Mouse (Mus musculus) brown adipose tissue, adult 24 weeks (tissue): ENCODE results near the gene Slain2. TPM values are rescaled to one million over a fixed set of nuclear protein-coding genes. Genes with fewer than 3 reads are reported as not detected.

Source experiments
- H3K27ac ChIP-seq: fragments of 200-500 bp; replicated peaks from 2 replicates; pipeline ENCODE4 v1.5.1; 2012; ENCODE audit warnings: low read depth, mild to moderate bottlenecking, low read length
- H3K4me1 ChIP-seq: fragments of 200-500 bp; 2 replicates; pipeline ENCODE4 v1.6.1; 2012; ENCODE audit warnings: low read length, mixed read lengths; ENCODE audit not compliant: control insufficient read depth, insufficient read depth, insufficient read length
- H3K4me3 ChIP-seq: fragments of 200-500 bp; 2 replicates; pipeline ENCODE4 v1.5.1; 2012; ENCODE audit warnings: low read depth, mild to moderate bottlenecking, low read length, moderate library complexity; ENCODE audit not compliant: insufficient read depth
- polyA plus RNA-seq: library from polyadenylated mRNA; stranded (reverse); fragments of >200 nt; gene quantifications from 2 replicates; pipeline ENCODE4 v1.2.4, GENCODE M21; 2012; ENCODE audit not compliant: missing spikeins, insufficient read depth, insufficient read length

The Slain2 gene
- 31.7 and 64.1 TPM in 2 replicates for polyA plus RNA-seq

DNA sequence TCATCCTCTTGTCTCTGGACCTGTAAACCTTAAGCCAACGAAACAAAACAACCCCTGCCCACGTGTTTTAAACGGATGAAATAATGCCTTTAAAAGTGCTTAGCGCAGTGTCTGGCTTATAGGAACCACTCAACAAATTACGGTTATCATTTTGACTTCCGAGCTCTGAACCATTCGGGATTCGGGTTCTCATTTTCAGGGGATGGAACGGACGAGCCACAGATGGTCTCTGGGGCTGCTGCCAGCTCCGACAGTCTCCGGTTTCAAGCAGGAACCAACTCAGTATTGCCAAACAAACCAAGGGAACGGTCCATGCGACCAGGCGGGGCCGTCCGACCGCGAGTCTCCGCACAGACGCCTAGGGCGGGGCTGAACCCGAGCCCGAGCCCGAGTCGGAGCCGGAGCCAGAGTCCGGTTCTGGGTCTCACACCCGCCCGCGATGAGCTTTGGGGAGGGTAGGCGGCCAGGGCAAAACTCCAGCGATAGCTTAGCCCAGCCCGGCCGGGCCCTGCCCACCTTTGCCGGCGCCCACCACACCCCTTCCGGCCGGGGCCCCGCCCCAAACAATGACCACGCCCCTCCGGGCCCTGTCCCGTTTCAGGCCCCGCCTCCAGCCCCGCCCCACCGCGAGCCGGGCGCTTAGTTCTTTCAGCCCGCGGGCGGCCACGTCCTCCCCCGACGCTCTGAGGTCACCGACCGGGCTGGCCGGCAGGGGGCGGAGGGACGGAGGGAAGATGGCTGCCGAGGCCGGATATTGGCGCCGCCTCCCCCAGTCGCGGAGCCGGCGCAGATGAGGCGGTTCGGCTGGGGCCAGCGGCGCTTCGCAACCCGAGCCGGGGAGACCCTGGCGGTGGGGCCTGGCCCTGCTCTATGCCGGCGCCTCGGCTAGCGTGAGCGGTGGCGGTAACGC lies at the start of gene Slain2:
Gene Slain2, plus strand, starts transcription at position 657 of the 910 bp plus-strand sequence.
- Histone ChIP-seq H3K4me1 (peaks cover 9% of the 10 kb centered on the region), H3K4me3 (peak within 1 kb of the TSS; percentile 95), H3K27ac (peak within 1 kb of the TSS; percentile 93)

- Histone ChIP-seq H3K4me1 (no peaks in the 10 kb centered on the region), H3K27ac (no peak overlapping the region)
Observed at GRCm38 (mm10) chr5:72864654-72865178, 49.4 kb upstream of the Slain2 start.

DNA sequence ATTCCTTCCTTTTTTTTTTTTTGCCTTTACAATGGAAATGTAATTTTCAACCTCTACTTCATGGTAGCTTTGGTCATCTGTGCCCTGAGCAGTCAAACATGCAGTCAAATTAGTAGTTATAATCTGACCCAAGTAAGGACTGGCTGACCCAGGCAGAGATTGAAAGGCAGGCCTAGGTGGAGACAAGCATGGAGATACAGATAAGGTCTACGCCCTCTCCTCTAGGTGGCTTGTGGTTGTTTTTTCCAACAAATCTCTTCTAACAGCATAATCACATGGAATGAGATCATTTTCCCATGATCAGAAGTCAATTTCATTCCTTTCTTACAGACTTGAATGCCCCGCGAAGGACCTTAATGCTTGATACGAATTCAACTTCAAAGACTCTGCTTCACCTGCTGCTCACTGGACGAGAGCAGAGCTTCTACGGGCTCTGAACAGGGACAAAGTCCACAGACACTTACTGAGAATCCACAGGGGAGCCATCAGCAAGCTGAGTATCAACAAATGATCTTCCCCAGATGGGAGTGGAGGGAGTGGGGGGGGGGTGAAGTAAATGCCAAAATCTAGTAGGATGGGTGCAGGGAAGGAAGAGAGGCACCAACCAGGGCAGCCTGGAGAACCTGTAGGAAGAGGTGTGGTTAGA lies 47.7 kb upstream of the Slain2 start:
- no peaks in the 10 kb centered on the region for H3K4me1 ChIP-seq
- no peak overlapping the region for H3K4me3 ChIP-seq
- H3K27ac ChIP-seq = no peak overlapping the region

More at GRCm38 (mm10) chr5:72864654-72865178, 49.4 kb upstream of the Slain2 start:
- no peak overlapping the region for H3K4me3 ChIP-seq

GRCm38 (mm10) chr5:72867036-72867672 lies 47.0 kb upstream of the Slain2 start:
- peak overlapping the region; percentile 58 for H3K4me3 ChIP-seq
- no peaks in the 10 kb centered on the region for H3K4me1 ChIP-seq
- no peak overlapping the region for H3K27ac ChIP-seq

- no peak within 1 kb of the TSS for H3K27ac ChIP-seq
- H3K4me3 ChIP-seq = peak within 1 kb of the TSS; percentile 58
- no peaks in the 10 kb centered on the region for H3K4me1 ChIP-seq
Observed at GRCm38 (mm10) chr5:72868091-72868875, 45.8 kb upstream of the Slain2 start, which contains the start of gene Tec. TSS of gene Tec (minus strand) at chr5:72868483.

- Histone ChIP-seq H3K4me3 (no peak overlapping the region), H3K4me1 (no peaks in the 10 kb centered on the region), H3K27ac (no peak overlapping the region)
Observed at GRCm38 (mm10) chr5:72869779-72870608, 44.1 kb upstream of the Slain2 start.

- H3K4me3 ChIP-seq = no peak overlapping the region
- H3K4me1 ChIP-seq = no peaks in the 10 kb centered on the region
- no peak overlapping the region for H3K27ac ChIP-seq
Observed at GRCm38 (mm10) chr5:72871114-72871513, 43.0 kb upstream of the Slain2 start.

DNA sequence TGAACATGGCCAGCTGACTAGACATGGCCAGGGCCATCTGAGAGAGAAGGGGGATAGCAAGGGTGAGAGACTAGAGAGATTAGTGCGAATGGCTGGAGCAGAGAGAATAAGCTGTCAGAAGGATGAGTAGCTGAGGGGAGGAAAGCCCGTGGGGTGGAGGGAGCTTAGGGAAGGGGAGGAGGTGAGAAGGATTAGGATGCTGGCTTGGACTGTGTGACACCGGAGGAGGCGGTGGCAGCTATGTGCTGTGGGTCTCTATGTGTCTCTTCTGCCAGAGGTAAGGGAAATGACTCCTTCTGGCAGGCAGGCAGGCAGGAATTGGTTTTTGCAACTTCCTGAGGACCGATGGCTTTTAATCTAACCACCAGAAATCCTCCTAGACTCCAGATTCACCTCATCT lies 34.4 kb upstream of the Slain2 start:
- H3K4me1 ChIP-seq = no peaks in the 10 kb centered on the region
- no peak overlapping the region for H3K27ac ChIP-seq
- no peak overlapping the region for H3K4me3 ChIP-seq

DNA sequence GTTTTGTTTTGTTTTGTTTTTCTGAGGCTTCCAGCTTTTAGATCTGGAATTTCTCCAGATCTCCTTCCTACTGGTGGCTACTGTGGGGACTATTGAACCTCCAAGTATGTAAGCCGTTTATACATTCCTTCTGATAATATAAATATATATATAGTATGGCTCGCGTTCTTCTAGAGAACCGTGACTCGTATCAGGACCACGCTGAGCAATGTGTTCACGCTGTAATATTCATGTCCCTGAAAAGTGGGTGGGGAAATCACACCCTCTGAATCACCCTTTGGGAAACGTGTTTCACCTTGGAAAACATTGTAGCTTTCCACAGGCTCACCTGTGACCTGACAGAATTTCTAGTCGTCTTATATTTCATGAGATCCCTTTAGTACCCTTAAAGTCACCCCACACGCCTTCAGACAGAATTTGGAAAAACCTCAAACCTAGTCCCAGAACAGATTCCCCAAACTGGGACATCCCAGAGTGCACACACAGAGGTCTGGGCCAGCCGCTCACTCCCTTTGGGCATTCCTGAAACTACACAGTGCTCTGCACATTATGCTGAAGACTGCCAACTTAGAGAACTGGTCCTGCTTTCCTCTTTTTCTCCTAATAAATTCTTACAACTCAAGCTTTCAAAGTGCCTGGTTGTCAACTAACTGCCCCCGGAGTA lies 32.2 kb upstream of the Slain2 start:
- no peak overlapping the region for H3K27ac ChIP-seq

DNA sequence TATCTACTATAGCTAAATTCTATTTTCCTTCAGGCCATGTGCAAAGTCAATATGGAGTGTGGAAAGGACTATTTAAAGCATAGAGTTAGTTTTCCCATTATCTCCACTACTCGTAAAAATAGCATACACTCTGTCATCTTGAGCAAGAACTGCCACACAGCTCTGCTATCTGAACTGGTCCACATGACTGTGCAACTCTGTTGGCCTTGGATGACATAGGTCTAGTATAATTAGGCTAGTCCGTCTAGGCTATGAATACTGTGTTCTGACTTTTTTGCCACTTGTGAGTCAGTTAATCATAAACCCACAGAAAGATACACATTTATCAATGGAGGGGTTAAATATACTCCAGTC lies 31.7 kb upstream of the Slain2 start:
- no peak overlapping the region for H3K4me3 ChIP-seq
- no peak overlapping the region for H3K27ac ChIP-seq
- H3K4me1 ChIP-seq = no peaks in the 10 kb centered on the region

More for the DNA sequence above, 32.2 kb upstream of the Slain2 start:
- Histone ChIP-seq H3K4me3 (no peak overlapping the region), H3K4me1 (no peaks in the 10 kb centered on the region)

- Histone ChIP-seq H3K4me3 (no peak overlapping the region), H3K4me1 (no peaks in the 10 kb centered on the region), H3K27ac (no peak overlapping the region)
Observed at GRCm38 (mm10) chr5:72883706-72884105, 30.4 kb upstream of the Slain2 start.

- Histone ChIP-seq H3K4me3 (no peak overlapping the region), H3K4me1 (no peaks in the 10 kb centered on the region), H3K27ac (no peak overlapping the region)
Observed at GRCm38 (mm10) chr5:72886458-72887222, 27.5 kb upstream of the Slain2 start.

GRCm38 (mm10) chr5:72888260-72888659 lies 25.8 kb upstream of the Slain2 start:
- H3K4me3 ChIP-seq = no peak overlapping the region
- no peaks in the 10 kb centered on the region for H3K4me1 ChIP-seq
- H3K27ac ChIP-seq = no peak overlapping the region
